Mouse (Mus musculus): ENCODE results near the gene Gcnt1. TPM values are rescaled to one million over a fixed set of nuclear protein-coding genes. Genes with fewer than 3 reads are reported as not detected.

The Gcnt1 gene
- total and polyA plus RNA-seq, 2 experiments from 2014 or later, result 2.5 to 9.9 TPM

DNA sequence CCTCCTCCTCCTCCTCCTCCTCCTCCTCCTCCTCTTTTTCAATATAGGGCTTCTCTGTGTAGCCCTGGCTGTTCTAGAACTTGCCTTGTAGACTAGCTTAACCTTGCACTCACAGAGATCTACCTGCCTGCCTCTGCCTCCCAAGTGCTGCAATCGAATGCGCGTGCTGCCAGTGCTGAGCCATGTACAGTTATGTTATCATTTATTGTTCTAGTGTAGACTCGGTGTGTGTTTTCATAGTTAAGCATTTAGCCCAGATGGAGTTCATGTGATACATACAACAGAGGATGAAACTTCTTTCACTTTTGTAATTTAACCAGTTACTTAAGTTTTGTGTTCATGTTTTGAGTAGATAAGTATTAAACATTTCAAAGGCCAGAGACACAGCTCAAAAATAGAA is 12.4 kb upstream of the Gcnt1 start:
- Histone ChIP-seq H3K9me3 (replicated peaks; ENCODE audit: control insufficient read depth, low read length) (no peaks in the 10 kb centered on the region), H3K36me3 (replicated peaks; ENCODE audit: control insufficient read depth, insufficient read depth, low read length) (no peaks in the 10 kb centered on the region), H3K4me2 (ENCODE audit: low read depth, low read length) (no peak overlapping the region), H3K9ac (replicated peaks; ENCODE audit: low read depth, low read length) (no peak overlapping the region), H3K4me3 (ENCODE audit: low read depth, low read length) (no peak overlapping the region), H3K27ac (ENCODE audit: low read depth) (no peak overlapping the region), H3K27me3 (ENCODE audit: control insufficient read depth, insufficient read depth, low read length) (no peaks in the 10 kb centered on the region), H3K4me1 (ENCODE audit: control insufficient read depth, insufficient read depth) (no peaks in the 10 kb centered on the region)
- ATAC-seq (ENCODE audit: insufficient read depth, low read depth) (no peak), DNase-seq (ENCODE audit: low spot score) (no peak)
- WGBS, result 79% methylated on average over 4 of the region's 4 CpGs
- TF ChIP-seq CTCF (IDR thresholded peaks at IDR 0.05; ENCODE audit: low read depth), result no peak
- TF ChIP-seq EP300 (IDR thresholded peaks at IDR 0.05; ENCODE audit: low read depth), result no peak

DNA sequence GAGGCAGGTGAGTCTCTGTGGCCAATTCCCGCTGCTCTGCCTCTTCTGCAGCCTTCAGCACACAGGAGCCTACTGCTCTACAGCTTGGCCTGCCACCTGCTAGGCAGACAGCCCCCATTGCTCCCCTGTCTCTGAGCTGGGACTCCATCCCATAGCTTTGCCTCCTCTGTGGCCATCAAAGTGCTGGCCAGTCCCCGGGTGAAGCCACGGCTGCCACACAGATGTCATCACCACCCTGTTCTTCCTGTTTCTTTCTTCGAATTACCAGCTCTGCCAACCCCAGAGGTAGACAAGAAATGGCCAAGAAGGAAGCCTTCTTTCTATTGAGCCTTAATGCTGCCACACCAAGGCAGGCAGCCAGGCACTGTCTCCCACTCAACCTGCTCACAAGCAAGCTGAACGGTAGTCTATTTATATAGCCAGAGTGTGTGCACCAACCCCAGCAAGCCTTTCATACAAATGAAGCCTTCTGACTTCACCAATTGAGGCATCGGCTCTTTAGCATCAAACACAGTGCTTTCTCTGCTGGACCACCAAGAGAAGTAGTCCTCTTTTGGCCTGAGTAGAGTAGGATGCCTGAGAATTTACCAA is 10.3 kb upstream of the Gcnt1 start:
- Histone ChIP-seq H3K4me1 (ENCODE audit: control insufficient read depth, insufficient read depth) (no peaks in the 10 kb centered on the region), H3K27me3 (ENCODE audit: control insufficient read depth, insufficient read depth, low read length) (no peaks in the 10 kb centered on the region), H3K9me3 (replicated peaks; ENCODE audit: control insufficient read depth, low read length) (no peaks in the 10 kb centered on the region), H3K9ac (replicated peaks; ENCODE audit: low read depth, low read length) (no peak overlapping the region), H3K27ac (ENCODE audit: low read depth) (no peak overlapping the region), H3K4me3 (ENCODE audit: low read depth, low read length) (no peak overlapping the region), H3K36me3 (replicated peaks; ENCODE audit: control insufficient read depth, insufficient read depth, low read length) (no peaks in the 10 kb centered on the region), H3K4me2 (ENCODE audit: low read depth, low read length) (no peak overlapping the region)
- no peak for ATAC-seq (ENCODE audit: insufficient read depth, low read depth)
- TF ChIP-seq CTCF (IDR thresholded peaks at IDR 0.05; ENCODE audit: low read depth), result no peak
- TF ChIP-seq EP300 (IDR thresholded peaks at IDR 0.05; ENCODE audit: low read depth), result no peak
- DNase-seq (ENCODE audit: low spot score), result no peak
- WGBS, result 65% methylated on average over 6 of the region's 6 CpGs

DNA sequence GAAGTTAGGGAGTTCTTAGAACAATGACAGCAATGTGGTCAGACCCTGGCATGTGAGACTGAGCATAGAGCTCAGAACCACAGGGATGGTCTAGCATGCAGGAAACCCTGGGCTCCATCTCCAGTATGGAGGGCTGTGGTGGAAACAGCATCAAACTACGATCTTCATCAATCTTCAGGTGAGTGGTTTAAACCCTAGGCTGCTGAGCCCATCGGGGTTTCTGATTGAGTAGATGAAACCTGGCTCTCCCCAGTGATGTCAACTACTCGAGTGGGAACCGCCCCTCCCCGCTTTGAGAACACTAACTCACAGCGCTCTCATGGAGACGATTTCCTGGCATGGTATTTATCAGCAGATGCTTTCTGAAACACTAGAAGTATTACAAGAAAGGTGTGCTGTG is 7.9 kb upstream of the Gcnt1 start:
- WGBS, result 52% methylated on average over 7 of the region's 7 CpGs
- DNase-seq (ENCODE audit: low spot score), result no peak
- Histone ChIP-seq H3K9me3 (replicated peaks; ENCODE audit: control insufficient read depth, low read length) (no peaks in the 10 kb centered on the region), H3K9ac (replicated peaks; ENCODE audit: low read depth, low read length) (no peak overlapping the region), H3K4me1 (ENCODE audit: control insufficient read depth, insufficient read depth) (no peaks in the 10 kb centered on the region), H3K27ac (ENCODE audit: low read depth) (no peak overlapping the region), H3K27me3 (ENCODE audit: control insufficient read depth, insufficient read depth, low read length) (no peaks in the 10 kb centered on the region), H3K4me2 (ENCODE audit: low read depth, low read length) (no peak overlapping the region), H3K4me3 (ENCODE audit: low read depth, low read length) (no peak overlapping the region), H3K36me3 (replicated peaks; ENCODE audit: control insufficient read depth, insufficient read depth, low read length) (no peaks in the 10 kb centered on the region)
- TF ChIP-seq CTCF (IDR thresholded peaks at IDR 0.05; ENCODE audit: low read depth) (no peak), EP300 (IDR thresholded peaks at IDR 0.05; ENCODE audit: low read depth) (no peak)
- no peak for ATAC-seq (ENCODE audit: insufficient read depth, low read depth)

DNA sequence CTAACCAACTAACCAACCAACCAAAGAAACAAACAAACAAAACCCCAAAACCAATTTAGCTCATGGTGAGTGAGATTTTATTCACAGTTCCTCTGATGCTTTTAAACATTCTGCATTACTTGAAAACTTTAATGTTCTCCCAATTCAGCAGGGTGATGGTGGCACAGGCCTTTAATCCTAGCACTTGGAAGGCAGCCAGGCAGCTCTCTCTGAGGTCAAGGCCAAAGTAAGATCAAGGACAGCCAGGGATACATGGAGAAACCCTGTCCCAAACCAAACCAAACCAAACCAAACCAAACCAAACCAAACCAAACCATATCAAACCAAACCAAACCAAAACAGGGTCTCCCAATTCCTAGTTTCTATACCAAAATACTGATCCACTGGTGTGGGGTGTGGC is 6.2 kb upstream of the Gcnt1 start:
- ATAC-seq (ENCODE audit: insufficient read depth, low read depth), result no peak
- H3K36me3 ChIP-seq (replicated peaks; ENCODE audit: control insufficient read depth, insufficient read depth, low read length), result no peaks in the 10 kb centered on the region
- no peak overlapping the region for H3K4me2 ChIP-seq (ENCODE audit: low read depth, low read length)
- no peaks in the 10 kb centered on the region for H3K27me3 ChIP-seq (ENCODE audit: control insufficient read depth, insufficient read depth, low read length)
- no peaks in the 10 kb centered on the region for H3K4me1 ChIP-seq (ENCODE audit: control insufficient read depth, insufficient read depth)
- no peak for DNase-seq (ENCODE audit: low spot score)
- no peaks in the 10 kb centered on the region for H3K9me3 ChIP-seq (replicated peaks; ENCODE audit: control insufficient read depth, low read length)
- no peak overlapping the region for H3K4me3 ChIP-seq (ENCODE audit: low read depth, low read length)
- TF ChIP-seq CTCF (IDR thresholded peaks at IDR 0.05; ENCODE audit: low read depth) (no peak), EP300 (IDR thresholded peaks at IDR 0.05; ENCODE audit: low read depth) (no peak)
- H3K27ac ChIP-seq (ENCODE audit: low read depth), result no peak overlapping the region
- no peak overlapping the region for H3K9ac ChIP-seq (replicated peaks; ENCODE audit: low read depth, low read length)

DNA sequence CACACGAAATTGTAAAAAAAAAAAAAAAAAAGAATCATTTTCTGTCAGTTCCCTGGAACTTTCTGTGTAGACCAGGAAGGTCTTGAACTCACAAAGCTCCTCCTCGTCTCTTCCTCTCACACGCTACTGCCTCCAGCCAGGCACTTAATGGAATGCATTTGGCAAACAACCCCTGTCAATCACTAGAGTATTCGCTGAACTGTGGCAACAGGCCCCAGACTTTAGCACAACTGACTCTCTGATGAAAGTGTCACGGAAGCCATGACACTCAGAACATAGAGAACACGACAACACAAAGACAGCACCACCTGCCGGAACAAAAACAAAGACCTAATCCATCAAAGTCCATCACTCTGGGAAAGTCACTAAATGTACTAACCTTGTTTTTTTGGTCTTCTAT is 3.1 kb downstream of the Gcnt1 start:
- Histone ChIP-seq H3K9me3 (replicated peaks; ENCODE audit: control insufficient read depth, low read length) (no peaks in the 10 kb centered on the region), H3K9ac (replicated peaks; ENCODE audit: low read depth, low read length) (no peak overlapping the region), H3K4me2 (ENCODE audit: low read depth, low read length) (no peak overlapping the region), H3K27ac (ENCODE audit: low read depth) (no peak overlapping the region), H3K4me1 (ENCODE audit: control insufficient read depth, insufficient read depth) (no peaks in the 10 kb centered on the region), H3K36me3 (replicated peaks; ENCODE audit: control insufficient read depth, insufficient read depth, low read length) (no peaks in the 10 kb centered on the region), H3K4me3 (ENCODE audit: low read depth, low read length) (no peak overlapping the region), H3K27me3 (ENCODE audit: control insufficient read depth, insufficient read depth, low read length) (no peaks in the 10 kb centered on the region)
- DNase-seq (ENCODE audit: low spot score) (no peak), ATAC-seq (ENCODE audit: insufficient read depth, low read depth) (no peak)
- WGBS, result 56% methylated on average over 7 of the region's 7 CpGs
- TF ChIP-seq EP300 (IDR thresholded peaks at IDR 0.05; ENCODE audit: low read depth) (no peak), CTCF (IDR thresholded peaks at IDR 0.05; ENCODE audit: low read depth) (no peak)

DNA sequence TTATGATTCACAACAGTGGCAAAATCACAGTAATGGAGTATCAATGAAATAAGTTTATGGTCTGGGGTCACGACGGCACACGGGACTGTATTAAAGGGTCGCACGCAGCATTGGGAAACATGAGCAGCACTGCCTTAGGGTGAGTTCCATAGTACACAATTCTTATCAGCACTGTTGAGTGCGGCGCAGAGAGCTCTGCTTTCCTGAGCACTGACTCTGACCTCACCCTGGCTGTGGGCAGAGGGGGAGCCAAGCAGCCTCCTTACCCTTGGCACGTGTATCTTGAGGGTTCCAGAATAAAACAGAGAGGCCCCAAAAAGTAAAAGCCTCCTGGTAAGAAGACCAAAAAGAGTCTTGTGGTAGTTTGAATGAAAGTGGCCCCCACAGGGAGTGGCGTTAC is 4.1 kb downstream of the Gcnt1 start:
- no peak for DNase-seq (ENCODE audit: low spot score)
- Histone ChIP-seq H3K4me3 (ENCODE audit: low read depth, low read length) (no peak overlapping the region), H3K36me3 (replicated peaks; ENCODE audit: control insufficient read depth, insufficient read depth, low read length) (no peaks in the 10 kb centered on the region), H3K27ac (ENCODE audit: low read depth) (no peak overlapping the region), H3K4me2 (ENCODE audit: low read depth, low read length) (no peak overlapping the region), H3K9me3 (replicated peaks; ENCODE audit: control insufficient read depth, low read length) (no peaks in the 10 kb centered on the region), H3K9ac (replicated peaks; ENCODE audit: low read depth, low read length) (no peak overlapping the region), H3K27me3 (ENCODE audit: control insufficient read depth, insufficient read depth, low read length) (no peaks in the 10 kb centered on the region), H3K4me1 (ENCODE audit: control insufficient read depth, insufficient read depth) (no peaks in the 10 kb centered on the region)
- TF ChIP-seq EP300 (IDR thresholded peaks at IDR 0.05; ENCODE audit: low read depth) (no peak), CTCF (IDR thresholded peaks at IDR 0.05; ENCODE audit: low read depth) (no peak)
- ATAC-seq (ENCODE audit: insufficient read depth, low read depth), result no peak
- 39% methylated on average over 9 of the region's 9 CpGs for WGBS

All from heart, postnatal 0 days (tissue).